ENCODE assay signal across 10 mouse cellular contexts in the genomic region with DNA sequence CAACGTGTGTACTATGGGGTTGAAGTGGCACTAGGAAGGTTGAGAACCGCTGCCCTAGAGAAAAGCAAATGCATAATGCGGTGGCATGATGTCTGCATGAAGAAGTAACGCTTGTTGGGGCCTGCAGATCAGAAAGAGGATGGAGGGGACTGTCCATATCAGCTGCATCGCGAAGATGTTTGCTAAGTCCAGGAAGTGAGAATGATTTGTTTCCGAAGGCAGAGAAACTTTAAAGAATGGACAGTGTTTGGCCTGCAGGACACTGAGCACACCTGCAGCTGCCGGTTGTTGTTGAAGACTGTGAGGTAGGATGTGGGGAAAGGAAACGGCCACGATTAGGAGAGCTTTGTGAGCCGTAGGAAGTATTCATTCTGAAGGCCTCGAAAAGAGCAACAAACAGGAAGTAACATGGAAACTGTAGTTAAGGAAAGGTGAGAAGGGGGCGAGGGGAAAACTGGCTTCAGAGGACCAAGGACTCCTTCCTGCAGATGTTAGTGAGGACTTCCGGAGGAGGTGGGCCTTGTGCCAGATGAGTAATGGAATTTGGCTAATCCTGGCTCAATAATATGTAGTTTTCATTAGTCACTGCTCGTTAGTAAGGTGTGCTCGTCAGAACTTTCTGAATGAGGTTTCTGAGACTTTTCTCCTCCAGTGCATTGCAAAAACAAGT. TPM values are rescaled to one million over a fixed set of nuclear protein-coding genes. Genes with fewer than 3 reads are reported as not detected.
DNase-seq lines count a peak whose midpoint lies in the region; ATAC-seq lines count a peak whose summit lies in the region.
"Had no signal": no experiment of that assay in that cellular context is flagged by ENCODE, and none has a peak within 500 bp of the region (broad histone marks: within the 10 kb centered on the region; RNA-seq: fewer than 3 reads in every experiment).

No protein-coding gene starts in this region.

- DNase-seq in adrenal gland, adult 8-10 months, result peak; percentile 47
- peak; percentile 49 to 59 for DNase-seq in heart, postnatal 14 days
- DNase-seq in naive thymus-derived CD4-positive, alpha-beta T cell, adult 2 months (ENCODE audit: low read depth), result peak; percentile 66

- intact Hi-C loops in heart, postnatal 14 days (cut with DNase I), result no loop called here

- no peak for ATAC-seq in megakaryocyte, adult 5-6 weeks (ENCODE audit: poor library complexity, severe bottlenecking)
- no peak for ATAC-seq in midbrain, embryonic 15.5 days (replicated peaks)
- no peak for ATAC-seq in erythroid progenitor cell, adult 5-6 weeks (replicated peaks; ENCODE audit: low FRiP score, poor library complexity, severe bottlenecking)

- WGBS in midbrain, embryonic 15.5 days, result 87% methylated on average over 16 of the region's 16 CpGs

- no peaks in the 10 kb centered on the region for H3K27me3 ChIP-seq in megakaryocyte, embryonic 14.5 days (replicated peaks)
- H3K27me3 ChIP-seq in midbrain, embryonic 15.5 days (replicated peaks), result no peaks in the 10 kb centered on the region
- H3K27me3 ChIP-seq: embryonic facial prominence, embryonic 13.5 days; hindbrain, embryonic 13.5 days had no signal

- no peak overlapping the region for H3K4me2 ChIP-seq in midbrain, embryonic 15.5 days

- H3K36me3 ChIP-seq in megakaryocyte, embryonic 14.5 days (replicated peaks; ENCODE audit: low read length), result peaks cover 11% of the 10 kb centered on the region
- no peaks in the 10 kb centered on the region; the same call in 1 of the 2 replicates for H3K36me3 ChIP-seq in midbrain, embryonic 15.5 days (replicated peaks)
- H3K36me3 ChIP-seq: liver, embryonic 15.5 days had no signal

- no peak overlapping the region for H3K9ac ChIP-seq in midbrain, embryonic 15.5 days
- H3K9ac ChIP-seq: embryonic facial prominence, embryonic 13.5 days; hindbrain, embryonic 13.5 days; liver, embryonic 15.5 days had no signal

- H3K27ac ChIP-seq in midbrain, embryonic 15.5 days, result no peak overlapping the region
- H3K27ac ChIP-seq: embryonic facial prominence, embryonic 13.5 days; hindbrain, embryonic 13.5 days; liver, embryonic 15.5 days had no signal

- no peaks in the 10 kb centered on the region for H3K9me3 ChIP-seq in megakaryocyte, embryonic 14.5 days
- no peaks in the 10 kb centered on the region for H3K9me3 ChIP-seq in midbrain, embryonic 15.5 days
- H3K9me3 ChIP-seq: embryonic facial prominence, embryonic 13.5 days; hindbrain, embryonic 13.5 days; liver, embryonic 15.5 days had no signal

- peak overlapping the region; percentile 8 for H3K4me3 ChIP-seq in megakaryocyte, embryonic 14.5 days (replicated peaks)
- no peak overlapping the region for H3K4me3 ChIP-seq in midbrain, embryonic 15.5 days
- H3K4me3 ChIP-seq: embryonic facial prominence, embryonic 13.5 days; liver, embryonic 15.5 days had no signal

- peaks cover 52% of the 10 kb centered on the region for H3K4me1 ChIP-seq in megakaryocyte, embryonic 14.5 days
- H3K4me1 ChIP-seq in midbrain, embryonic 15.5 days, result peaks cover 28% of the 10 kb centered on the region
- H3K4me1 ChIP-seq: embryonic facial prominence, embryonic 13.5 days had no signal

RNA-seq across cellular contexts. Expression of a gene that starts 1.9 kb away (rescaled TPM):
- polyA plus RNA-seq in megakaryocyte, embryonic 14.5 days (2012; ENCODE audit: insufficient read depth, low replicate concordance), result 0.55 TPM in 1 of 2 replicates, not detected in the other
- 1.9 and 4.8 TPM in 2 replicates for total RNA-seq in megakaryocyte, adult 5-6 weeks (2015)
- total RNA-seq in megakaryocyte, adult 5-6 weeks (2017), result 2.1 and 2.8 TPM in 2 replicates
- 10 to 100 TPM; 11.7 to 14.8 (median 13.9) TPM for total RNA-seq in adrenal gland, adult 8-10 months (2022)
- total RNA-seq in heart, postnatal 14 days (2021), result 1 to 10 TPM; 8.3 to 8.7 TPM
- 16.7 and 16.8 TPM in 2 replicates for polyA plus RNA-seq in midbrain, embryonic 15.5 days (2015; fragmentation: Nextera tagmentation; extraction: Ambion mirVana)
- 1.8 TPM in 1 of 2 replicates, not detected in the other for total RNA-seq in erythroid progenitor cell, adult 5-6 weeks (2015; ENCODE audit: low replicate concordance)
- total RNA-seq in erythroid progenitor cell, adult 5-6 weeks (2017; ENCODE audit: low replicate concordance), result 0.30 and 0.90 TPM in 2 replicates

RNA-seq across cellular contexts. Expression of a gene that starts 46.5 kb away (rescaled TPM):
- not detected in 2 replicates for polyA plus RNA-seq in megakaryocyte, embryonic 14.5 days (2012; ENCODE audit: insufficient read depth, low replicate concordance)
- 0.65 and 2.3 TPM in 2 replicates for total RNA-seq in megakaryocyte, adult 5-6 weeks (2015)
- 2.6 and 3.3 TPM in 2 replicates for total RNA-seq in megakaryocyte, adult 5-6 weeks (2017)
- 1 to 10 TPM; 1.1 to 2.7 (median 2.0) TPM for total RNA-seq in adrenal gland, adult 8-10 months (2022)
- total RNA-seq in heart, postnatal 14 days (2021), result under 1 TPM; 0.29 to 0.55 TPM
- not detected in 2 replicates for polyA plus RNA-seq in midbrain, embryonic 15.5 days (2015; fragmentation: Nextera tagmentation; extraction: Ambion mirVana)
- total RNA-seq in erythroid progenitor cell, adult 5-6 weeks (2015; ENCODE audit: low replicate concordance), result not detected in 2 replicates
- total RNA-seq in erythroid progenitor cell, adult 5-6 weeks (2017; ENCODE audit: low replicate concordance), result not detected in 2 replicates
